Mouse (Mus musculus) limb, embryonic 14.5 days (tissue): ENCODE results near the gene Tmem94. TPM values are rescaled to one million over a fixed set of nuclear protein-coding genes. Genes with fewer than 3 reads are reported as not detected.

Experiments used
- ATAC-seq: fragments of 200-750 bp; cut with Nextera tagmentation; 2 replicates; pipeline ENCODE4 v1.8.0; 2017; ENCODE audit warnings: low read depth, moderate number of reproducible peaks, moderate TSS enrichment; ENCODE audit not compliant: low FRiP score
- DNase-seq: peaks from one replicate; pipeline ENCODE4 v3.0.0-alpha.2; 2015; ENCODE audit warnings: low spot score
- H3K27ac ChIP-seq: fragments of 300-500 bp; sonication (generic); replicated peaks from 2 replicates; pipeline ENCODE4 v1.5.1; 2014; ENCODE audit warnings: low read depth, mild to moderate bottlenecking, low read length, moderate library complexity, mixed read lengths
- H3K27me3 ChIP-seq: fragments of 300-500 bp; sonication (generic); 2 replicates; pipeline ENCODE4 v1.6.1; 2014; ENCODE audit warnings: low read length, mixed read lengths; ENCODE audit not compliant: control insufficient read depth, insufficient read depth
- H3K36me3 ChIP-seq: fragments of 300-500 bp; sonication (generic); 2 replicates; pipeline ENCODE4 v1.6.1; 2014; ENCODE audit warnings: mild to moderate bottlenecking, low read length, moderate library complexity, mixed read lengths; ENCODE audit not compliant: control insufficient read depth, insufficient read depth
- H3K4me1 ChIP-seq: fragments of 300-500 bp; sonication (generic); 2 replicates; pipeline ENCODE4 v1.6.1; 2014; ENCODE audit warnings: antibody characterized with exemption, low read length, mixed read lengths; ENCODE audit not compliant: control insufficient read depth, insufficient read depth
- H3K4me2 ChIP-seq: fragments of 300-500 bp; sonication (generic); replicated peaks from 2 replicates; pipeline ENCODE4 v1.6.1; 2014; ENCODE audit warnings: low read depth, mild to moderate bottlenecking, low read length, moderate library complexity; ENCODE audit not compliant: severe bottlenecking
- H3K4me3 ChIP-seq: fragments of 300-500 bp; sonication (generic); replicated peaks from 2 replicates; pipeline ENCODE4 v1.5.1; 2014; ENCODE audit warnings: low read length
- H3K9ac ChIP-seq: fragments of 300-500 bp; sonication (generic); 2 replicates; pipeline ENCODE4 v1.6.1; 2014; ENCODE audit warnings: mild to moderate bottlenecking, low read depth, low read length, moderate library complexity; ENCODE audit not compliant: severe bottlenecking
- H3K9me3 ChIP-seq: fragments of 300-500 bp; sonication (generic); 2 replicates; pipeline ENCODE4 v1.6.1; 2016; ENCODE audit warnings: low read length; ENCODE audit not compliant: control insufficient read depth
- POLR2A ChIP-seq: fragments of 200-500 bp; IDR thresholded peaks from 2 replicates; pipeline ENCODE4 v1.8.0; 2012; ENCODE audit warnings: inconsistent platforms, mild to moderate bottlenecking, moderate library complexity, borderline replicate concordance; ENCODE audit not compliant: insufficient read depth, insufficient read length; ENCODE audit errors: extremely low read depth
- WGBS: fragments of 180-500 bp; shearing (Covaris S2); extraction: QIAGEN DNeasy Blood & Tissue Kit; methylation state at CpG from one replicate; pipeline ENCODE4 v1.1.7; 2014; 5-methylcytosine and 5-hydroxymethylcytosine counted together
- polyA plus RNA-seq, 2 experiments: library from polyadenylated mRNA; depleted of rRNA in 1 of 2; stranded (reverse) in 1 of 2; unstranded in 1 of 2; fragments of >200 nt; fragmentation: Nextera tagmentation in 1 of 2; extraction: Ambion mirVana in 1 of 2; gene quantifications; 2 replicates each; pipeline versions ENCODE4 v1.2.1 to v1.2.3; 2012 to 2014

Gene Tmem94
- polyA plus RNA-seq, 2 experiments, result 17.9 to 46.8 TPM

GRCm38 (mm10) chr11:115841044-115841443, 75.8 kb downstream of the Tmem94 start:
- 90% methylated on average over 6 of the region's 6 CpGs for WGBS
- ATAC-seq (no peak), DNase-seq (no peak)
- Histone ChIP-seq H3K27me3 (no peaks in the 10 kb centered on the region), H3K4me2 (no peak overlapping the region), H3K9me3 (no peaks in the 10 kb centered on the region), H3K9ac (no peak overlapping the region), H3K4me1 (peaks cover 15% of the 10 kb centered on the region; the same call in 1 of the 2 replicates), H3K27ac (no peak overlapping the region), H3K36me3 (no peaks in the 10 kb centered on the region; the same call in 1 of the 2 replicates), H3K4me3 (no peak overlapping the region)
- no peak for TF ChIP-seq POLR2A

GRCm38 (mm10) chr11:115841961-115842550, 76.8 kb downstream of the Tmem94 start:
- no peak for TF ChIP-seq POLR2A
- H3K4me2 ChIP-seq, result no peak overlapping the region
- H3K4me1 ChIP-seq, result peaks cover 15% of the 10 kb centered on the region; the same call in 1 of the 2 replicates
- H3K27me3 ChIP-seq, result no peaks in the 10 kb centered on the region
- no peak overlapping the region for H3K4me3 ChIP-seq
- peak overlapping the region; percentile 41; the same call in 1 of the 2 replicates for H3K9ac ChIP-seq
- peak; percentile 27 for ATAC-seq
- no peaks in the 10 kb centered on the region; the same call in 1 of the 2 replicates for H3K36me3 ChIP-seq
- 19% methylated on average over 6 of the region's 6 CpGs for WGBS
- no peaks in the 10 kb centered on the region for H3K9me3 ChIP-seq
- H3K27ac ChIP-seq, result peak overlapping the region; percentile 59
- DNase-seq, result no peak

GRCm38 (mm10) chr11:115843141-115843890, 78.1 kb downstream of the Tmem94 start:
- WGBS, result 78% methylated on average over 11 of the region's 14 CpGs
- no peak for TF ChIP-seq POLR2A
- Histone ChIP-seq H3K9ac (no peak overlapping the region), H3K27ac (no peak overlapping the region), H3K27me3 (no peaks in the 10 kb centered on the region), H3K9me3 (no peaks in the 10 kb centered on the region), H3K4me1 (peaks cover 15% of the 10 kb centered on the region; the same call in 1 of the 2 replicates), H3K36me3 (no peaks in the 10 kb centered on the region; the same call in 1 of the 2 replicates), H3K4me3 (no peak overlapping the region), H3K4me2 (no peak overlapping the region)
- DNase-seq (no peak), ATAC-seq (no peak)

- ATAC-seq (no peak), DNase-seq (no peak)
- WGBS, result 79% methylated on average over 5 of the region's 5 CpGs
- peaks cover 11% of the 10 kb centered on the region; the same call in 1 of the 2 replicates for H3K4me1 ChIP-seq
- H3K4me3 ChIP-seq, result no peak overlapping the region
- H3K27me3 ChIP-seq, result no peaks in the 10 kb centered on the region
- no peak overlapping the region for H3K9ac ChIP-seq
- H3K36me3 ChIP-seq, result no peaks in the 10 kb centered on the region; the same call in 1 of the 2 replicates
- no peak overlapping the region for H3K27ac ChIP-seq
- H3K9me3 ChIP-seq, result no peaks in the 10 kb centered on the region
- H3K4me2 ChIP-seq, result no peak overlapping the region
- TF ChIP-seq POLR2A, result no peak
These were observed 78.6 kb downstream of the Tmem94 start for GRCm38 (mm10) chr11:115843891-115844239.

- Histone ChIP-seq H3K9ac (no peak overlapping the region), H3K4me1 (peaks cover 8% of the 10 kb centered on the region; the same call in 1 of the 2 replicates), H3K4me3 (no peak overlapping the region), H3K4me2 (no peak overlapping the region), H3K36me3 (no peaks in the 10 kb centered on the region; the same call in 1 of the 2 replicates), H3K9me3 (no peaks in the 10 kb centered on the region), H3K27me3 (no peaks in the 10 kb centered on the region), H3K27ac (no peak overlapping the region)
- DNase-seq (no peak), ATAC-seq (no peak)
- no peak for TF ChIP-seq POLR2A
- 78% methylated on average over 8 of the region's 8 CpGs for WGBS
These were observed 79.0 kb downstream of the Tmem94 start for GRCm38 (mm10) chr11:115844240-115844639.
